Mouse (Mus musculus) megakaryocyte, embryonic 14.5 days (primary cell): Measurements from ENCODE around the gene Kif1b.

Experiments
- FLI1 ChIP-seq: IDR thresholded peaks from 2 replicates; pipeline ENCODE4 v1.6.1; 2012; ENCODE audit warnings: low read length, inconsistent platforms, mixed read lengths
- GATA1 ChIP-seq: IDR thresholded peaks from 3 replicates; pipeline ENCODE4 v1.6.1; 2012; ENCODE audit warnings: mixed read lengths, low read length, inconsistent platforms, borderline replicate concordance

- TF ChIP-seq FLI1 (no peak), GATA1 (no peak)
Observed at GRCm38 (mm10) chr4:149283018-149283417, 24.5 kb downstream of the Kif1b start.
